Mouse (Mus musculus) urinary bladder, postnatal 25 days (tissue): Measurements from ENCODE around the gene Terf2.

Source experiments
- DNase-seq: peaks from one replicate; pipeline ENCODE4 v3.0.0; 2022; ENCODE audit warnings: low spot score

The Terf2 gene

GRCm38 (mm10) chr8:107096366-107097036 lies at the start of gene Terf2:
Terf2 (minus strand) TSS chr8:107096547.
- peak; percentile 85 for DNase-seq

- no peak for DNase-seq
Observed at GRCm38 (mm10) chr8:107143501-107143900, 47.2 kb upstream of the Terf2 start.

- no peak for DNase-seq
Observed at GRCm38 (mm10) chr8:107142539-107142938, 46.2 kb upstream of the Terf2 start.

GRCm38 (mm10) chr8:107139704-107140470 lies 43.5 kb upstream of the Terf2 start:
- no peak for DNase-seq

GRCm38 (mm10) chr8:107138338-107138737 lies 42.0 kb upstream of the Terf2 start:
- no peak for DNase-seq

GRCm38 (mm10) chr8:107137591-107137990 lies 41.2 kb upstream of the Terf2 start:
- no peak for DNase-seq

- DNase-seq, result no peak
Observed at GRCm38 (mm10) chr8:107136003-107136612, 39.8 kb upstream of the Terf2 start.

- no peak for DNase-seq
Observed at GRCm38 (mm10) chr8:107133881-107134280, 37.5 kb upstream of the Terf2 start.

- peak; percentile 38 for DNase-seq
Observed at GRCm38 (mm10) chr8:107132581-107133491, 36.5 kb upstream of the Terf2 start.

- no peak for DNase-seq
Observed at GRCm38 (mm10) chr8:107130028-107130427, 33.7 kb upstream of the Terf2 start.

- no peak for DNase-seq
Observed at GRCm38 (mm10) chr8:107129171-107130025, 33.1 kb upstream of the Terf2 start.

- no peak for DNase-seq
Observed at GRCm38 (mm10) chr8:107124343-107124742, 28.0 kb upstream of the Terf2 start.

- no peak for DNase-seq
Observed at GRCm38 (mm10) chr8:107123063-107123614, 26.8 kb upstream of the Terf2 start.

- DNase-seq, result no peak
Observed at GRCm38 (mm10) chr8:107121681-107122291, 25.4 kb upstream of the Terf2 start.

GRCm38 (mm10) chr8:107120806-107121205 lies 24.5 kb upstream of the Terf2 start:
- no peak for DNase-seq

- DNase-seq, result no peak
Observed at GRCm38 (mm10) chr8:107119412-107119811, 23.1 kb upstream of the Terf2 start.

- DNase-seq, result no peak
Observed at GRCm38 (mm10) chr8:107118803-107119233, 22.5 kb upstream of the Terf2 start.

GRCm38 (mm10) chr8:107117019-107117418 lies 20.7 kb upstream of the Terf2 start:
- no peak for DNase-seq

- peak; percentile 75 for DNase-seq
Observed at GRCm38 (mm10) chr8:107116023-107116422, 19.7 kb upstream of the Terf2 start.

- DNase-seq, result no peak
Observed at GRCm38 (mm10) chr8:107115008-107115320, 18.6 kb upstream of the Terf2 start.
